In genomic region chr4:82474334-82474733, GRCm38 (mm10) we compare ENCODE assay signal across 26 mouse cellular contexts.
"Had no signal": no experiment of that assay in that cellular context is flagged by ENCODE, and none has a peak within 500 bp of the region (broad histone marks: within the 10 kb centered on the region; RNA-seq: fewer than 3 reads in every experiment).

No protein-coding gene starts in this region.

- H3K27ac ChIP-seq: heart, adult 2 months; heart, embryonic 10.5 days; heart, embryonic 13.5 days; heart, embryonic 15.5 days; hindbrain, embryonic 10.5 days; hindbrain, embryonic 12.5 days; hindbrain, embryonic 14.5 days; intestine, embryonic 15.5 days; limb, embryonic 13.5 days; limb, embryonic 15.5 days; liver, embryonic 13.5 days; liver, embryonic 15.5 days had no signal

- H3K36me3 ChIP-seq: hindbrain, embryonic 10.5 days; hindbrain, embryonic 12.5 days; intestine, embryonic 15.5 days; limb, embryonic 13.5 days; limb, embryonic 15.5 days; liver, embryonic 13.5 days; liver, embryonic 15.5 days had no signal

- H3K27me3 ChIP-seq: heart, embryonic 13.5 days; heart, embryonic 15.5 days; hindbrain, embryonic 12.5 days; intestine, embryonic 15.5 days; limb, embryonic 13.5 days; limb, embryonic 15.5 days; liver, embryonic 13.5 days; liver, embryonic 15.5 days had no signal

- H3K4me2 ChIP-seq: heart, embryonic 13.5 days; heart, embryonic 15.5 days; hindbrain, embryonic 12.5 days; hindbrain, embryonic 14.5 days; intestine, embryonic 15.5 days; limb, embryonic 13.5 days; limb, embryonic 15.5 days; liver, embryonic 11.5 days; liver, embryonic 13.5 days; liver, embryonic 15.5 days had no signal

- DNase-seq: gastrocnemius, postnatal 14 days; heart, adult 2 months; heart, postnatal 14 days; heart, postnatal 36 days; kidney, adult 18-20 months; kidney, adult 8-10 months; kidney, postnatal 10 days; kidney, postnatal 25 days; kidney, postnatal 4 days; left cerebral cortex, postnatal 4 days; liver, embryonic 13.5 days had no signal

- ATAC-seq: hindbrain, embryonic 16.5 days; inflammation-experienced regulatory T-cells, adult 6 months; intestine, embryonic 15.5 days; intestine, postnatal 0 days had no signal

- H3K9ac ChIP-seq: heart, embryonic 13.5 days; heart, embryonic 15.5 days; hindbrain, embryonic 12.5 days; hindbrain, embryonic 14.5 days; intestine, embryonic 15.5 days; limb, embryonic 13.5 days; limb, embryonic 15.5 days; liver, embryonic 13.5 days; liver, embryonic 15.5 days had no signal

- H3K4me1 ChIP-seq: hindbrain, embryonic 10.5 days; hindbrain, embryonic 12.5 days had no signal

- H3K9me3 ChIP-seq: heart, embryonic 10.5 days; heart, embryonic 13.5 days; heart, embryonic 15.5 days; hindbrain, embryonic 10.5 days; hindbrain, embryonic 12.5 days; intestine, embryonic 15.5 days; limb, embryonic 13.5 days; limb, embryonic 15.5 days; liver, embryonic 13.5 days; liver, embryonic 15.5 days had no signal

- H3K4me3 ChIP-seq: heart, adult 2 months; heart, embryonic 10.5 days; heart, embryonic 13.5 days; heart, embryonic 15.5 days; hindbrain, embryonic 10.5 days; hindbrain, embryonic 12.5 days; intestine, embryonic 15.5 days; layer of hippocampus, adult 2 months; limb, embryonic 13.5 days; limb, embryonic 15.5 days; liver, embryonic 13.5 days; liver, embryonic 15.5 days had no signal
